Mouse (Mus musculus) ZHBTc4 (cell line): ENCODE data around the gene Nfkbib.
A peak's percentile ranks its signal among the peaks of the same experiment; 100 is the strongest.

ENCODE experiments used
- DNase-seq: peaks from one replicate; pipeline ENCODE4 v3.0.0-alpha.2; 2011; ENCODE audit warnings: low read depth, low spot score

Nfkbib gene

DNA sequence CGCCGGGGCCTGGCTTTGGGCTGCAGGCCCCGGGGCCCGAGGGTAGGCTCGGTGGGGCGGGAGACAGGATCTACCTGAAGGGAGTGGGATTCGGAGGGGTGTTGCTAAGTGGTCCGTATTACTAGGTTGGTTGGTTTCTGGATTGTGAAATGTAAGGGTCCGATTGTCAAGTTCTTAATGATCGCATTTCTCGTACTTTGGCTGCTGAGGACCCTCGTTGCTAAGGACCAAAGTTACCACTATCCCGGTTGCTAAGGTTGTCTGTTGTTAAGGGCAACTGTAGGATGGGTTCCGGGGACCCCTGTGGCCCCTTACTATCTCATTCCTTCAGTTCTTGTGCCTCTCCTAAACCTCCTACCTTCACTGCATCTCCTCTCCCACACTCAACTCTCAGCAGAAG is 402 bp downstream of the Nfkbib start:
- DNase-seq, result no peak

DNA sequence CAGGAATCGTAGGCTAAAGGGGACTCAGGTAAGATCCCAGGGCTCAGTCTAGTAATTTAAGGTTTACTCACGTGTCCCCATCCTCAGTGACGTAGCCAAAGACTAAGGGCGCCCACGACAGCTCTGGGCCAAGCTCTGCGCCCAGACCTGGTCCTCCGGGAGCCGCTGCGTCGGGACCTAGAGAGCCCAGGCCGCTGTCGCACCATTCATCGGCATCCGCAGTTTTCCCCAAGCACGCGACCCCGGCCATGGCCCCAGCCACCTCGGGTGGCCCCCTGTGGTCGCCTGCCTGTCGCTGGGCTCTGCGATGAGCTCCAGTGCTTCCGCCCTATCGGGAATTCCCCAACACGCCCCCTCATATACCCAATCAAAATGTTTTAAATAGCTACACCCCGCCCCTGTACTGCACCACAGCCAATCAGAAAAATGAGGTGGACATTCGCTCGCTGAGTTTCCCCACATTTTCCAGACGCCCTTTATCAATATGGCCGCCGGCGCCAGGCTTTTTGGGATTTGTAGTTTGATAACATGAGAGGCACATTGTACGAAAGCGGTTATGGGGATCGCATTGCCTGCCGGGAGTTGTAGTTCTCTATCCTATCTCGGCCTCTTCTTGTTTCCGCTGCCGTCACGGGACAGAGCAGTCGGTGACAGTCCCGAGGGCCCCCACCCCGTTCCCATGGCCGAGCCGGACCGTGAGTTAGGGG is 986 bp downstream of the Nfkbib start, which contains the start of gene Sirt2:
Gene Sirt2, plus strand, starts transcription at position 563 of the 707 bp plus-strand sequence.
- DNase-seq, result peak; percentile 99

DNA sequence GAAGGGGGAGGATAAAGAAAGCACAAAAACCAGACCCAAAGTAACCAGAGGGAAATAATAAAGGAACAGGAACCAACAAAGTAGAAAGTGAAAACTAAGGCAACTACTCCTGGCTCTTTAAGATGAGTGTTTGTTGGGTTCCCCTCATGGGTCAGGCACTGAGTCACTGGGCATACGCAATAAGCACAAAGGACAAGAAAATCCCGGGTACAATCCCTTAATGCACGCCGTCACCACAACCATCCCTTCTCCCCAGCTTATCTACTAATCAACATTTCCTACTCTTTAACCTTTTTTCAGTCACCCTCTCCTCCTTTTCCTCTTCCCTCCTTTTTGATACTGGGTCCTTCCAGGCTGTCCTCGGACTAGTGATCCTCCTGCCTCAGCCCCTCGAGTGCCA is 2.1 kb downstream of the Nfkbib start:
- DNase-seq, result no peak

DNA sequence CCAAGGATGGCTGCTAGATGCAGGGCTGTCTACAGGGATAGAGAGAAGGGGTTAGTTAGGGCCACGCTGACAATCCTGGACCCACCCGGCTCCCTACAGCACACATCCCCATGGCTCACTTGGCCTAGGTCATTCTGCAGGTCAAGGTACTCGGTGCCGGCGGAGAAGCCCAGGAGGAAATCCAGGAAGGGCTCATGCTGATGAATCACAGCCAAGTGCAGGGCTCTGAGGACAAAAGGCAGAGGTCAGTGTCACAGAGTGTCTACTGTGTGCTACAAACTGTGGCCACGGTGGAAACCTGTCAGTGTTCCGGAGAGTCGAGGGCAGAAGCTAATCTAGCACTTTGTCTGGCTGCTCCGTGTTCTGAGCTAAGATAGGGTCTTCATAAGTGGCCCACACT is 5.4 kb downstream of the Nfkbib start:
- no peak for DNase-seq

DNA sequence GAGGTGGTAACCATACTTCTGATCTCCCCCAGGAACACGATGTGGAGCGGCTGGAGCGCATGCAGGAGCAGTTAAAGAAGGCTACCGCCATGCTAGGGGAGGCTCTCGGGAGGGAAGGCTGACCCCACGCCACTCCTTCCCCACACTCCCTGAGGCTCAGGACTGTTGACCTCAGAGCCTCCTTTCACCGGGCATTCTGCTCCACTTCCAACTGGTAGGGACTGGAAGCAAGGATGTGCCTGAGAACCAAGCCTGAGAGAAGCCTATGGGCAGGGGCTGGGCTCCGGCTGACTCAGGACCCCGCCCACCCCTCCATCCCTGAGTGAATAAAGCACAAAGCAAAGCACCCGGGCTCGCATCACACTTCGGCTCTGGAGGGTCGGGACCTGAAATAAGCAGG is 8.7 kb downstream of the Nfkbib start:
- DNase-seq, result peak; percentile 57

DNA sequence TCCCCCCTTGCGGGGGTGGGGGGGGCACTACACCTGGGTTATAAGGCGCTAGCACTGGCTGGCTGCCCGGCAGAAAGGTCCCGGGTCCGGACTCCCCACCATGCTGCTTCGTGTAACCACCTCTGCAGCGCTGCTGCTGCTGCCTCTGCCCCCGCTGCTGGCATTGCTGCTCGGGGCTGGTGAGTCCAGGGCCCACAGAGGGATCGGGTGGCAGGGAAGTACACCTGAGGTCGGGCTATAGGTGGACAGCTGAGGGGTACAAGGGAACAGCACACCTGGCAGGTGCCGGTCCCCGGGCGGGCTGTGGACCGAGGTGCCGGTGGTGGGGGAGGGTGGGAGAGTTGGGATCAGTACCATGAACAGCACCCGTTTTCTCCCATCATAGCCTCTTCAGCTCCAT is 11.2 kb downstream of the Nfkbib start, which contains the start of gene Ccer2:
Gene Ccer2, plus strand, starts transcription at position 96 of the 400 bp plus-strand sequence.
- DNase-seq, result no peak

DNA sequence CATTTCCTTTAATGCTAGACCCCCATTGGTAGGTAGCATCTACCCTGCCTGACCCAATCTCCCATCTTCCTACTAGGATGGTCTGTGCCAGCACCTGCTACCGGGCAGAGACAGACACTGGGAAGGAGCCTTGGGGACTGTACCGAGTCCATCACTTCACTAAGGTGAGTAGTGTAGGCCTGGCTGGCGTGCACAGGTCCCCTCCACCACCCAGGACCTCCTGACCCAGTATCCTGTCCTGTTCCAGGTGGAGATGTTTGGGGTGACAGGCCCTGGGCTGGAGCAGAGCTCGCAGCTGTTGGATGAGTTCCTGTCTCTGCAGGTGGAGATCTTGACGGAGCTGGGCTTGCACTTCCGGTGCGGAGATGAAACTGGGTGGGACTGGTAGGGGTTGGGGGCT is 17.4 kb downstream of the Nfkbib start:
- DNase-seq, result no peak

DNA sequence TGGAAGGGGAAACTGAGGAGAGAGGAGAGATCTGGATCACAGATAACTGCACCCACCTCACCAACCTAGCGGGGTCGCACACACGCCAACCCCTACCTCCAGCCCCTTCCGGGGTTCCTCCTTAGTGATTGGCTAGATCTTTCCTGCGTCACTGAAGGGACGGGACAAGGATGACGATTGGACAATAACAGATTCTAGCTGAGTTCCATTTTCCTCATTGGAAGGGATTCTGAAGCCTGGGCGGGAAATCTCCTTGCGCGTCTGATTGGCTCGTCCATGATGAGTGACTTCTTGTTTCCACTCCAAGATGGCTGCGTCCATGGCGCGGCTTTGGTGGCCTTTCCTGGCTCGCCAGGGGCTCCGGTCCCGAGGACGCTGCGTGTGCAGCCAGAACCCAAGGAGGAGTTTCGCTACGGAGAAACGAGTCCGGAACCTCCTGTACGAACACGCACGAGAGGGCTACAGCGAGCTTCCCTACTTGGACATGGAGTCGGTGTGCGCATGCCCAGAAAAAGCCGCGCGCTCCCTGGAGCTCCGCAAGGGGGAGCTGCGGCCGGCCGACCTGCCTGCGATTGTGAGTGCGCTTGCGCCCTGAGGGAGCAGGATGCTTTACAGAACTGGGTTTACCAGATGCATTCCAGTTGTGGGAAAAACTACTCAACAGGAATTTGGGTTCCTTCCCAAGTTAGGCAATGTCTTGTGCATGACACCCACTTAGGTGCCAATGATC is 25.4 kb downstream of the Nfkbib start, which contains the start of the genes Mrps12 and Sars2:
Gene Mrps12, minus strand, starts transcription at position 112 of the 730 bp plus-strand sequence.
Gene Sars2, plus strand, starts transcription at position 284 of the 730 bp plus-strand sequence.
- DNase-seq, result peak; percentile 99

DNA sequence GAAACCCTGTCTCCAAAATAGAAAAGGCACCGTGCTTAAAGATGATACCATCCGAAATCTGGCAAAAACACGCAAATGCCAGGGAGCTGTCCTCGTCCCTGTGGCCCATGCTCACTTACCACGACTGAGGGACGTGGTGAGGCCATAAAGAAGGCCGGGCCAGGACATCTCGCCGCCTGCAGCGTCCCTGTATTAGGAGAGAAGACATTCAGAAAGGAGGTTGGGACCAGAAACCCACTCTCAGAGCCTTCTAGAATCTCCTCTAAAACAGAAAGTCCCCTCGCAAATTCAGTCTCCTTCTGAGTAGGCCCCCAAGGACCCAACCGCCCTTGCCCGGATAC is 26.0 kb downstream of the Nfkbib start:
- no peak for DNase-seq

DNA sequence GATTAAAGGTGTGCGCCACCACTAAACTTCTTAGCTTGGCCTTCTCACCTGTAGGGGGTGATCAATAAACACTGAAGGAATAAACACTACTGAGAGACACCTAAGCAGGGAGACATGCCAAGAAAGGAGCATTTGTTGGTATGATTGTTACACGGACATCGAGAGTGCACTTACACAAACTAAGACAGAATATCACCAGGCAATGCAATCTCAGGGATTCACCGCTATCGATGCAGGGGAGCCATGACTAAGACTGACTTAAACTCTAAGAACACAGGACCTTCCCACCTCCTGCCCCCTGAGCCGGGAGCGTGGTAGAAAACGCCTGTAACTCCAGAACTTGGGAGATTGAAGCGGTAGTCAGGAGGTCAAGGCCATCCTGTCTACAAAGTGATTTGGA is 26.4 kb downstream of the Nfkbib start:
- DNase-seq, result no peak

DNA sequence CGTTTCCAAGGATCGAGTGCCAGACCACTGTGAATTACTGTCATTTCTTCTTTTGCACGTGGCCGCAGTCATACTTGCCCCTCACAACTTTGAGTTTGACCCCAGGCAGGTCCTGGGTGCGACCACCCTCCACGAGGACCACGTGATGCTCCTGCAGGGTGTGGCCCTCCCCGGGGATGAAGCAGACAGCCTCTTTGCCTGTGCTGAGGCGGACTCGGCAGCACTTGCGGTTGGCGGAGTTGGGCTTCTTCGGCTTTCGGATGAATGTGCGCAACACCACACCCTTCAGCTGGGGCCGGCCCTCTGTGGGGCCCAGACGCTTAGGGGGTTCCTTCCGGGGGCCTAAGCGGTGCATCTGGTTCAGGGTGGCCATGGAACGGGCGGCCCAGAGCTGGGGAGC is 27.5 kb downstream of the Nfkbib start:
- peak; percentile 41 for DNase-seq

DNA sequence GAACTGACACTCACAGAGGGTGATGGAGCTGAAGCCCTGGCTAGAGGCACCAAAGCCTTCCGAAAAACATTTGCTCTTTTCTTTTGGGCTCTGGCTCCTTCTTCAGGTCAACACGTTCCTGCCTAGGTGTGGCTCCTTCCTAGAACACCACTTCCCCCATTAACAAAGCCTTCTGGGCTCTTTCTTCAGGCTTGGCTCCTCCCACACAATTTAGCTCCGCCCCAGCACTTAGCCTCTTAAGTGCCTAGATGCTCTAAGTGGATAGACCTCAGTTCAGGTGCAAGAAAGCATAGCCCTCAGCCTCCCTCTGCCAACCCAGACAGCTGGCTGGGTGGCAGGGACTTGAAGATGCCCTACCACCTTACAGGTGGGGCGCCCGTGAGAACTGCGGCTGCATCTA is 31.6 kb downstream of the Nfkbib start:
- peak; percentile 94 for DNase-seq

DNA sequence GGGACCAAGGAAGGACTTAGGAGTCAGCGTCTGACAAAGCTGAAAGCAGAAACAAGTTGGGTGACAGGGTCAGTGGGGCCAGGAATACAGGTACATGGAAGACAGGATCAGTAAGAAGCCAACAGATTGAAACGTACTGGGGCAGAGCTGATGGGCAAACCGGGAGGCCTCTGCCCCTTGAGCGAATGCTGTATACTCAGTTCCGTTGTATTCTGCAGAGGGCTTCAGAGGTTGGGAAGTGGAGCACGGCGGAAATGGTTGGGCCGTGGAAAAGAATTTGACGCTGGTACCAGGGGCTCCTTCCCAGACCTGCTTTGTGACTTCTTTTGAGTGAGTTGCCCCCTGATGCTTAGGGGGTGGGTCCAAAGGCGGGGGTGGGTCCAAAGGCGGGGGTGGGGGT is 34.1 kb downstream of the Nfkbib start:
- no peak for DNase-seq

DNA sequence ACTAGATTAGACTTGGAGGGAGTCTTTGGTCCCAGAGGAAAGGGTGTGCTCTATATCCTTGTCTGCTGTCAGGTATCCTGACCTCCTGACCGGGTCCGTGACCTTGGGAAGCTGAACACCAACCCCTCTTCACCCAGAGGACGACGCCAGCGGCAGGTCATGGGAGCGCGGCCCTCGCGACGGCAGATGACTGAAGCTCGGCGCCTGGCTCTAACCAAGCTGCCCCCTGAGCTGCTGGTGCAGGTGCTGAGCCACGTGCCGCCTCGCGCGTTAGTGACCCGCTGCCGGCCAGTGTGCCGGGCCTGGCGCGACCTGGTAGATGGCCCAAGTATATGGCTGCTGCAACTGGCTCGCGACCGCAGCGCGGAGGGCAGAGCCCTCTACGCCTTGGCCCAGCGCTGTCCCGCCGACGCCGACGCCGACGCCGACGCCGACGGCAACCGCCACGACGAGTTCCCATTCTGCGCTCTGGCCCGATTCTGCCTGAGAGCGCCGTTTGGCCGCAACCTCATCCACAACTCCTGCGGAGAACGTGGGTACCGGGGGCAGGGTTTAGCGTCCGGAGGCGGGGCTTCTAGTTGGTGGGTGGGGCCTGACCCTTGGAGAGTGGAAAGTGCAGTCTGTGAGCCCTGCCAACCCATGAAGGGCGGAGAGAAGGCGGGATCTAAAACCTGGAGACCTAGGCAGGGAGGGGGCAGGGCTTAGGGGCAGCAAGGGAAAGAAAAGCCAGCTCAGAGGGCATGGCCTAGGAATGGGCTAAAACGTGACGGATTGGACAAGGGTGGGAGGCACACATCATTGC is 34.8 kb downstream of the Nfkbib start:
- DNase-seq, result peak; percentile 98

DNA sequence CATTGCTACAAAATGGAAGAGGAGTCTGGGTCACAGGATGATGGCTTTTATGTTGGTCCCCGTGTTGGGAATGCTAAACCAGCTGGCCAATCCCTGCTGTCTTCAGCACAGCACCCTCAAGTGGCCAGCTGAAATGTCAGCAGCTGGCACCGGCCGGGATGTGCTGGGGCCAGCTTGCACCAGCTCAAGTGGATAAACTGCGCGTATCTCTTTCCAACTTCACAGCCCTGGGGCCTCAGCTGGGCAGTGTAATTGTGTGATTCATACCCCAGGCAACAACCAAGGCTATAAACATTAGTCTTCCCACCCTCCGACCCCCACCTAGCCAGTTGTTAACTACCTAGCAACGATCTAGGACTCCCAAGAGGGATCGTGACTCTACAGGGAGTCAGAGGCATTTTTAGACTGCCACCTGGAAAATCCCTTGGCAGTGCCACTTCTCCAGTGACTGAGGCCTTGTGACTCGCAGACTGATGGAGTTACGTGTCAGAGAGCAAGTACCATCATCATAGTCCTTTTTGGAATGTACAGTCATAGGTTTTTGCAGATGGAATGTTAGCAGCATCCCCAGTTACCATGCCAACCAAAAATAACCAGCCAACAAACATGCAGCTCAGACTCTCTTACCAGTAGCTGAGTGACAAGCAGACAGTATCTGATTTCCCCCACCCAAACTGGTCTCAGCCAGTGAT is 39.5 kb downstream of the Nfkbib start:
- peak; percentile 50 for DNase-seq

DNA sequence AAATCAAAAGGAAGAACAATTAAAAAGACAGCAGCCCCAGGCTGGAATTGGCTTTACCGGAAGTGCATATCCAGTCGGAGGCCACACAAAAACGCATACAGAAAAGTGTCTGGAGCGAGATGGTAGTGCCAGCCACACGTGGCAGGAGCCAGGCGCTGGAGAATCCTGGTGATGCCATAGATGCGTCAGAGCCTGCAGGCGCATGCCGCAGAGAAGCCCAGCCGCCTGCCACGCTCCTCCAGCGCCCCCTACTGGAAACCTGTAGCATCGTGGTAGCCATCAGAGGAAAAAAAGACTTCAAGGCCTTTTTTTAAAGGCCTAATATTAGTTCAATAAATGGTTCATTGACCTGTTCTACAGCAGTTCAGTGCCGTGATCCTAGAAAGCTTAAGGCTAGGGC is 40.7 kb downstream of the Nfkbib start:
- peak; percentile 86 for DNase-seq

DNA sequence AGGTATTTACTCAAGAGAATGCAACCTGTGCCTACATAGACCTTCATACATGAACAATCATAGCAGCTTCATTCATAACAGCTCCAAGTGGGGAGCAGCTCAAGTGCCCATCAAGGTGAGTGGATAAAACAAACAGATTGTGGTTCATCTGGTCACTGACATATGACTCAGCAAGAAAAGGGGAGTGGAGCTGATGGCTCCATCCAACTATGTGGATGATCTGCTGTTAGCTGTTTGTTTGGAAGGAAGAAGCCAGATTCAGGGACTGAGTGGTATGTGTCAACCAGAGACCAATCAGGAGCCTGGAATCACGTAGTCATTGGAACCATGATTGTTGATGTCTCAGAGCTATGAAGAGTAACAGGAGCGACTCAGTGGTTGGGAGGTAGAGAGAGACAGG is 42.7 kb downstream of the Nfkbib start:
- peak; percentile 50 for DNase-seq

DNA sequence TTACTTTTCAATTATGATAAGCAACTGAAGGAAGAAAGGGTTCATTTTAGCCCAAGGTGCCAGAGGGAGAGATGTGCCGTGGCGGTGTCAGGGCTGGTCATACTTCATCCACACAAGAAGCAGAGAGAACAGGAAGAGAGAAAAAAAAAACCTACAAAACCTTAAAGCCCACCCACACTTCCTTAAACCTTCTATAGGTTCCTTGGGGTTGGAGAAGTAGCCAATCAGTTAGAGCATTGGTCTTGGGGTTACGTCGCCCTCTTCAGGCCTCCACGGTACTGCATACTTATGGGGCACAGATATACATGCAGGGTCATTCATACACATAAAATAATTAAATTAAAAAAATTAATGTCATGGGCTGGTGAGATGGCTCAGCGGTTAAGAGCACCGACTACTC is 45.2 kb downstream of the Nfkbib start:
- DNase-seq, result peak; percentile 59

DNA sequence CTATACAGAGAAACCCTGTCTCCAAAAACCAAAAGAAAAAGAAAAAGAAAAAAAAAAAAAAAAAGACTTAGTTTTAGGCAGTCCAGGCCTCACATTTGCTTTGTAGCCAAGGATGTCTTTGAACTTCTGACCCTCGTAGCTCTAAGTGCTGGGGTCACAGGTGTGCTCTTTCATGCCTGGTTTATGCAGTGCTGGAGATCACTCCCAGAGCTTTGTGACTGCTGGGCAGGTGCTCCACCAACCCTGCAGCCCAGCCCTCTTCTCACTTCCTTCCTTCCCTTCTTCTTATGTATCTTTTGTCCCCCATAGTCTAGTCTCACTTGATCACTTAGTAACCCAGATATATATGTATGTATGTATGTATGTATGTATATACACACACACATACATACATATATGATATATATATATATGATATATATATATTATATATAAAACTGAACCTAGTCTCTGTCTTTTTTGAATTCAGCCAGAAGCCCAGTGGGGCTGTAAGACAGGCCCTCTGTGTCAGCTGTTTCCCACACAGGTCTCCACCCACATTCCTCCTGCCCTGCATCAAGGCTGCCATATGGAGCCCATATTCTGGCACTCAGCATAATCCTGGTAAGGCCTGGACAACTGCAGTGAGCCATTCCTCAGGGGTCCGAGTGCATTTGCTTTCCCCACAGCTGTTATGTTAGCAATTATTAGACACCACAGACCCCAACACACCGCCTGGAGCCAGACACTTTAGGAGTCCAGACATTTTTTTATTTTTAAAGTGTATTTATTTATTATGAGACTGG is 46.4 kb downstream of the Nfkbib start:
- DNase-seq, result no peak

DNA sequence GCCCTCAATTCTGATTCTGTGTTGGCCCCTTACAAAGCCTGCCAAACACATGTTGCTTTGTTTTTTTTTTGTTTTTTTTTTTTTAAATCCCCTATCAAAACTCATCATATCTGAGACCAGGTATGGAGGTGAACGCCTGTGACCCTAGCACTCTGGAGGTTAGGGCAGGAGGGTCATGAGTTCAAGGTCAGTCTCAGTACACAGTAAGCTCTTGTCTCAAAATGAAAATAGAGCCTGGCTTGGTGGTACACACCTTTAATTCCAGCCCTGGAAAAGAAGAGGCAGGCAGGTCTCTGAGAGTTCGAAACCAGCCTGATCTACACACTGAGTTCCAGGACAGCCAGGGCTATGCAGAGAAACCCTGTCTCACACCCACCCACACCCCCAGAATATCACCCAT is 47.7 kb downstream of the Nfkbib start:
- DNase-seq, result peak; percentile 21

DNA sequence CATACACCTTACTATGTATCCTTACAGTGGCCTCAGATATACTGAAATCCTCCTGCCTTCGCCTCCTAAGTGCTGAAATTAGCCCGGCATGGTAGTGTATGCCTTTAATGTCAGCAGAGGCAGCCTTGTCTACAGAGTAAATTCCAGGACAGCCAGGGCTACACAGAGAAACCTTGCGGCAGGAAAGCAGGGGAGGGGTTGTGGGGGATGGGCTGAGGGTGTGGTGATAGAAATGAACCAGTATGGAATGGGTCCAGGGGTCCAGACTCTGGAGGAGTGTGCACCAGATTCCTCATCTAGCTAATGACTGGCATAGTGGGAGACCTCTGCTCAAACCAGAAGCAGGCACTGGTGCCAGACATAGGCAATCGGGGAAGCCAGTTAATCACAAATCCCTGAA is 48.2 kb downstream of the Nfkbib start:
- peak; percentile 72 for DNase-seq
